Mouse (Mus musculus): ENCODE data around the gene Cdk9. TPM values are rescaled to one million over a fixed set of nuclear protein-coding genes. Genes with fewer than 3 reads are reported as not detected.

The Cdk9 gene
- polyA plus RNA-seq, 1 experiment from 2014 or later: 59.7 TPM

GRCm38 (mm10) chr2:32737008-32737407 lies 24.1 kb upstream of the Cdk9 start:
- ATAC-seq (ENCODE audit: low FRiP score) (no peak), DNase-seq (ENCODE audit: low spot score) (no peak)
- peaks cover 7% of the 10 kb centered on the region; the same call in 1 of the 2 replicates for H3K4me1 ChIP-seq (replicated peaks; ENCODE audit: control insufficient read depth, insufficient read depth, low read length)
- no peaks in the 10 kb centered on the region for H3K9me3 ChIP-seq (ENCODE audit: control insufficient read depth, low read length)
- H3K4me2 ChIP-seq (replicated peaks): no peak overlapping the region
- H3K36me3 ChIP-seq (replicated peaks; ENCODE audit: control insufficient read depth, insufficient read depth): no peaks in the 10 kb centered on the region
- no peak overlapping the region for H3K9ac ChIP-seq
- H3K4me3 ChIP-seq (replicated peaks; ENCODE audit: low read length): no peak overlapping the region
- H3K27ac ChIP-seq: no peak overlapping the region
- H3K27me3 ChIP-seq (ENCODE audit: control insufficient read depth, insufficient read depth, low read length): no peaks in the 10 kb centered on the region
- WGBS: 59% methylated on average over 6 of the region's 6 CpGs

- 23% methylated on average over 3 of the region's 3 CpGs for WGBS
- Histone ChIP-seq H3K27ac (no peak overlapping the region), H3K4me1 (replicated peaks; ENCODE audit: control insufficient read depth, insufficient read depth, low read length) (peaks cover 7% of the 10 kb centered on the region; the same call in 1 of the 2 replicates), H3K4me2 (replicated peaks) (no peak overlapping the region), H3K9ac (no peak overlapping the region), H3K27me3 (ENCODE audit: control insufficient read depth, insufficient read depth, low read length) (no peaks in the 10 kb centered on the region), H3K4me3 (replicated peaks; ENCODE audit: low read length) (no peak overlapping the region), H3K9me3 (ENCODE audit: control insufficient read depth, low read length) (no peaks in the 10 kb centered on the region), H3K36me3 (replicated peaks; ENCODE audit: control insufficient read depth, insufficient read depth) (no peaks in the 10 kb centered on the region)
- DNase-seq (ENCODE audit: low spot score) (no peak), ATAC-seq (ENCODE audit: low FRiP score) (no peak)
These were observed 23.5 kb upstream of the Cdk9 start for GRCm38 (mm10) chr2:32736306-32736829.

GRCm38 (mm10) chr2:32734933-32735332 lies 22.1 kb upstream of the Cdk9 start:
- DNase-seq (ENCODE audit: low spot score) (no peak), ATAC-seq (ENCODE audit: low FRiP score) (no peak)
- H3K4me3 ChIP-seq (replicated peaks; ENCODE audit: low read length): no peak overlapping the region
- H3K9ac ChIP-seq: no peak overlapping the region
- WGBS: 66% methylated on average over 4 of the region's 4 CpGs
- H3K4me2 ChIP-seq (replicated peaks): no peak overlapping the region
- H3K36me3 ChIP-seq (replicated peaks; ENCODE audit: control insufficient read depth, insufficient read depth): no peaks in the 10 kb centered on the region
- H3K9me3 ChIP-seq (ENCODE audit: control insufficient read depth, low read length): no peaks in the 10 kb centered on the region
- H3K27me3 ChIP-seq (ENCODE audit: control insufficient read depth, insufficient read depth, low read length): no peaks in the 10 kb centered on the region
- H3K4me1 ChIP-seq (replicated peaks; ENCODE audit: control insufficient read depth, insufficient read depth, low read length): 0 out of 2 replicates have a peak, but pooled peaks cover 3% of the 10 kb centered on the region
- H3K27ac ChIP-seq: no peak overlapping the region

- Histone ChIP-seq H3K9ac (no peak overlapping the region), H3K27me3 (ENCODE audit: control insufficient read depth, insufficient read depth, low read length) (no peaks in the 10 kb centered on the region), H3K36me3 (replicated peaks; ENCODE audit: control insufficient read depth, insufficient read depth) (no peaks in the 10 kb centered on the region), H3K4me3 (replicated peaks; ENCODE audit: low read length) (no peak overlapping the region), H3K4me1 (replicated peaks; ENCODE audit: control insufficient read depth, insufficient read depth, low read length) (no peaks in the 10 kb centered on the region), H3K27ac (no peak overlapping the region), H3K4me2 (replicated peaks) (no peak overlapping the region), H3K9me3 (ENCODE audit: control insufficient read depth, low read length) (no peaks in the 10 kb centered on the region)
- ATAC-seq (ENCODE audit: low FRiP score) (no peak), DNase-seq (ENCODE audit: low spot score) (no peak)
- WGBS: 52% methylated on average over 4 of the region's 4 CpGs
These were observed 21.6 kb upstream of the Cdk9 start for GRCm38 (mm10) chr2:32734480-32734879.

- H3K27me3 ChIP-seq (ENCODE audit: control insufficient read depth, insufficient read depth, low read length): no peaks in the 10 kb centered on the region
- H3K9me3 ChIP-seq (ENCODE audit: control insufficient read depth, low read length): no peaks in the 10 kb centered on the region
- H3K4me3 ChIP-seq (replicated peaks; ENCODE audit: low read length): no peak overlapping the region
- ATAC-seq (ENCODE audit: low FRiP score) (no peak), DNase-seq (ENCODE audit: low spot score) (no peak)
- no peaks in the 10 kb centered on the region for H3K36me3 ChIP-seq (replicated peaks; ENCODE audit: control insufficient read depth, insufficient read depth)
- H3K4me2 ChIP-seq (replicated peaks): no peak overlapping the region
- no peaks in the 10 kb centered on the region for H3K4me1 ChIP-seq (replicated peaks; ENCODE audit: control insufficient read depth, insufficient read depth, low read length)
- H3K9ac ChIP-seq: no peak overlapping the region
- no peak overlapping the region for H3K27ac ChIP-seq
- 86% methylated on average over 6 of the region's 6 CpGs for WGBS
These were observed 19.8 kb upstream of the Cdk9 start for GRCm38 (mm10) chr2:32732695-32733094.

- H3K4me1 ChIP-seq (replicated peaks; ENCODE audit: control insufficient read depth, insufficient read depth, low read length): no peaks in the 10 kb centered on the region
- H3K27me3 ChIP-seq (ENCODE audit: control insufficient read depth, insufficient read depth, low read length): no peaks in the 10 kb centered on the region
- no peaks in the 10 kb centered on the region for H3K9me3 ChIP-seq (ENCODE audit: control insufficient read depth, low read length)
- no peak overlapping the region for H3K9ac ChIP-seq
- no peaks in the 10 kb centered on the region for H3K36me3 ChIP-seq (replicated peaks; ENCODE audit: control insufficient read depth, insufficient read depth)
- 79% methylated on average over 4 of the region's 4 CpGs for WGBS
- H3K4me3 ChIP-seq (replicated peaks; ENCODE audit: low read length): no peak overlapping the region
- H3K27ac ChIP-seq: 0 out of 2 replicates have a peak overlapping the region, but pooled peaks have one; percentile 51
- no peak for DNase-seq (ENCODE audit: low spot score)
- no peak overlapping the region for H3K4me2 ChIP-seq (replicated peaks)
- ATAC-seq (ENCODE audit: low FRiP score): no peak
These were observed 19.0 kb upstream of the Cdk9 start for GRCm38 (mm10) chr2:32731911-32732310.

- no peak for ATAC-seq (ENCODE audit: low FRiP score)
- H3K4me2 ChIP-seq (replicated peaks): no peak overlapping the region
- WGBS: 46% methylated on average over 11 of the region's 11 CpGs
These were observed 18.0 kb upstream of the Cdk9 start for GRCm38 (mm10) chr2:32730854-32731253.

GRCm38 (mm10) chr2:32729547-32729946 lies 16.7 kb upstream of the Cdk9 start:
- Histone ChIP-seq H3K27ac (no peak overlapping the region), H3K4me1 (replicated peaks; ENCODE audit: control insufficient read depth, insufficient read depth, low read length) (no peaks in the 10 kb centered on the region), H3K9me3 (ENCODE audit: control insufficient read depth, low read length) (no peaks in the 10 kb centered on the region), H3K9ac (no peak overlapping the region), H3K36me3 (replicated peaks; ENCODE audit: control insufficient read depth, insufficient read depth) (no peaks in the 10 kb centered on the region), H3K4me3 (replicated peaks; ENCODE audit: low read length) (no peak overlapping the region), H3K4me2 (replicated peaks) (0 out of 2 replicates have a peak overlapping the region, but pooled peaks have one; percentile 48), H3K27me3 (ENCODE audit: control insufficient read depth, insufficient read depth, low read length) (no peaks in the 10 kb centered on the region)
- no peak for DNase-seq (ENCODE audit: low spot score)
- WGBS: 64% methylated on average over 4 of the region's 4 CpGs
- no peak for ATAC-seq (ENCODE audit: low FRiP score)

More at GRCm38 (mm10) chr2:32730854-32731253, 18.0 kb upstream of the Cdk9 start:
- no peak overlapping the region for H3K9ac ChIP-seq
- DNase-seq (ENCODE audit: low spot score): no peak
- H3K27ac ChIP-seq: peak overlapping the region; percentile 26; the same call in 1 of the 2 replicates
- H3K36me3 ChIP-seq (replicated peaks; ENCODE audit: control insufficient read depth, insufficient read depth): no peaks in the 10 kb centered on the region
- H3K27me3 ChIP-seq (ENCODE audit: control insufficient read depth, insufficient read depth, low read length): no peaks in the 10 kb centered on the region
- H3K4me3 ChIP-seq (replicated peaks; ENCODE audit: low read length): no peak overlapping the region
- H3K9me3 ChIP-seq (ENCODE audit: control insufficient read depth, low read length): no peaks in the 10 kb centered on the region
- H3K4me1 ChIP-seq (replicated peaks; ENCODE audit: control insufficient read depth, insufficient read depth, low read length): no peaks in the 10 kb centered on the region

- WGBS: 53% methylated on average over 7 of the region's 7 CpGs
- Histone ChIP-seq H3K27me3 (ENCODE audit: control insufficient read depth, insufficient read depth, low read length) (no peaks in the 10 kb centered on the region), H3K9me3 (ENCODE audit: control insufficient read depth, low read length) (no peaks in the 10 kb centered on the region), H3K4me3 (replicated peaks; ENCODE audit: low read length) (peak overlapping the region; percentile 24), H3K36me3 (replicated peaks; ENCODE audit: control insufficient read depth, insufficient read depth) (no peaks in the 10 kb centered on the region), H3K9ac (peak overlapping the region; percentile 11; the same call in 1 of the 2 replicates), H3K27ac (no peak overlapping the region), H3K4me2 (replicated peaks) (peak overlapping the region; percentile 48; the same call in 1 of the 2 replicates), H3K4me1 (replicated peaks; ENCODE audit: control insufficient read depth, insufficient read depth, low read length) (no peaks in the 10 kb centered on the region)
- no peak for ATAC-seq (ENCODE audit: low FRiP score)
- no peak for DNase-seq (ENCODE audit: low spot score)
These were observed 15.6 kb upstream of the Cdk9 start for GRCm38 (mm10) chr2:32728463-32728862.

- peak overlapping the region; percentile 41; the same call in 1 of the 2 replicates for H3K9ac ChIP-seq
- H3K27me3 ChIP-seq (ENCODE audit: control insufficient read depth, insufficient read depth, low read length): no peaks in the 10 kb centered on the region
- under 1% methylated on average over 16 of the region's 16 CpGs for WGBS
- H3K4me2 ChIP-seq (replicated peaks): peak overlapping the region; percentile 48
- H3K4me3 ChIP-seq (replicated peaks; ENCODE audit: low read length): peak overlapping the region; percentile 24
- H3K9me3 ChIP-seq (ENCODE audit: control insufficient read depth, low read length): no peaks in the 10 kb centered on the region
- H3K4me1 ChIP-seq (replicated peaks; ENCODE audit: control insufficient read depth, insufficient read depth, low read length): no peaks in the 10 kb centered on the region
- H3K27ac ChIP-seq: no peak overlapping the region
- DNase-seq (ENCODE audit: low spot score): peak; percentile 85
- ATAC-seq (ENCODE audit: low FRiP score): peak; percentile 93
- no peaks in the 10 kb centered on the region for H3K36me3 ChIP-seq (replicated peaks; ENCODE audit: control insufficient read depth, insufficient read depth)
These were observed 14.6 kb upstream of the Cdk9 start for GRCm38 (mm10) chr2:32727435-32727834.

Data from hindbrain, embryonic 14.5 days (tissue).